In genomic region chr11:3441696-3442443, GRCm38 (mm10) we compare ENCODE assay signal across 8 mouse cellular contexts. TPM values are rescaled to one million over a fixed set of nuclear protein-coding genes. Genes with fewer than 3 reads are reported as not detected.
DNase-seq lines count a peak whose midpoint lies in the region; ATAC-seq lines count a peak whose summit lies in the region.

No protein-coding gene starts in this region.

- H3K27ac ChIP-seq in midbrain, embryonic 11.5 days (ENCODE audit: low read depth, low read length) = no peak overlapping the region
- H3K27ac ChIP-seq in midbrain, embryonic 10.5 days (replicated peaks) = no peak overlapping the region

- no peaks in the 10 kb centered on the region for H3K4me1 ChIP-seq in midbrain, embryonic 11.5 days (ENCODE audit: control insufficient read depth, insufficient read depth, low read length)
- H3K4me1 ChIP-seq in midbrain, embryonic 10.5 days = no peaks in the 10 kb centered on the region

- no peak overlapping the region for H3K4me3 ChIP-seq in midbrain, embryonic 11.5 days (ENCODE audit: low read depth, low read length)
- H3K4me3 ChIP-seq in midbrain, embryonic 10.5 days = no peak overlapping the region

- peak; percentile 29 for DNase-seq in gastrocnemius, postnatal 14 days
- no peak for DNase-seq in gastrocnemius, postnatal 10 days
- DNase-seq in midbrain, embryonic 11.5 days (ENCODE audit: low spot score, missing footprints) = peak; percentile 53
- no peak for DNase-seq in midbrain, embryonic 10.5 days (ENCODE audit: low spot score)
- peak; percentile 69 to 75 for DNase-seq in cerebellum, postnatal 36 days
- peak; percentile 52 for DNase-seq in lung, postnatal 25 days (ENCODE audit: low spot score)
- no peak for DNase-seq in urinary bladder, postnatal 14 days (ENCODE audit: low spot score)
- no peak for DNase-seq in ovary, postnatal 10 days (ENCODE audit: low spot score)

- H3K27me3 ChIP-seq in midbrain, embryonic 11.5 days (ENCODE audit: control insufficient read depth, insufficient read depth, low read length) = no peaks in the 10 kb centered on the region
- no peaks in the 10 kb centered on the region for H3K27me3 ChIP-seq in midbrain, embryonic 10.5 days (ENCODE audit: low read depth, poor library complexity, severe bottlenecking)

- no peaks in the 10 kb centered on the region for H3K36me3 ChIP-seq in midbrain, embryonic 11.5 days (ENCODE audit: control insufficient read depth, insufficient read depth, low read length)
- H3K36me3 ChIP-seq in midbrain, embryonic 10.5 days = no peaks in the 10 kb centered on the region

- H3K9ac ChIP-seq in midbrain, embryonic 11.5 days (ENCODE audit: low read length) = no peak overlapping the region

- H3K4me2 ChIP-seq in midbrain, embryonic 11.5 days = no peak overlapping the region

- intact Hi-C loops in gastrocnemius, postnatal 14 days (cut with DNase I; ENCODE audit: low total_unique reads) = no loop called here

- ATAC-seq in midbrain, embryonic 11.5 days (ENCODE audit: low FRiP score) = no peak

- H3K9me3 ChIP-seq in midbrain, embryonic 11.5 days (ENCODE audit: control insufficient read depth, low read length) = no peaks in the 10 kb centered on the region
- H3K9me3 ChIP-seq in midbrain, embryonic 10.5 days (replicated peaks) = no peaks in the 10 kb centered on the region

RNA-seq across cellular contexts. Expression of gene Rnf185, which starts 10.3 kb away (rescaled TPM):
- total RNA-seq in gastrocnemius, postnatal 14 days (2021) = 10 to 100 TPM; 16.5 to 17.2 TPM
- 10 to 100 TPM; 19.6 to 21.3 TPM for total RNA-seq in gastrocnemius, postnatal 10 days (2021)
- 51.9 and 54.3 TPM in 2 replicates for polyA plus RNA-seq in midbrain, embryonic 11.5 days (2014; fragmentation: Nextera tagmentation; extraction: Ambion mirVana)
- 46.5 and 52.5 TPM in 2 replicates for polyA plus RNA-seq in midbrain, embryonic 10.5 days (2016; fragmentation: Nextera tagmentation; extraction: Ambion mirVana)

RNA-seq across cellular contexts. Expression of gene Limk2, which starts 32.9 kb away (rescaled TPM):
- 10 to 100 TPM; 13.2 to 13.6 TPM for total RNA-seq in gastrocnemius, postnatal 14 days (2021)
- total RNA-seq in gastrocnemius, postnatal 10 days (2021) = 10 to 100 TPM; 18.0 to 20.6 TPM
- 62.6 and 63.4 TPM in 2 replicates for polyA plus RNA-seq in midbrain, embryonic 11.5 days (2014; fragmentation: Nextera tagmentation; extraction: Ambion mirVana)
- 50.7 and 68.9 TPM in 2 replicates for polyA plus RNA-seq in midbrain, embryonic 10.5 days (2016; fragmentation: Nextera tagmentation; extraction: Ambion mirVana)

RNA-seq across cellular contexts. Expression of gene Pla2g3, which starts 46.2 kb away (rescaled TPM):
- under 1 TPM in 1 of 2 experiments, not detected in 1; 0.09 TPM for total RNA-seq in gastrocnemius, postnatal 14 days (2021)
- total RNA-seq in gastrocnemius, postnatal 10 days (2021) = under 1 TPM in 1 of 2 experiments, not detected in 1; 0.09 TPM
- polyA plus RNA-seq in midbrain, embryonic 11.5 days (2014; fragmentation: Nextera tagmentation; extraction: Ambion mirVana) = 0.38 and 0.54 TPM in 2 replicates
- 0.75 and 0.89 TPM in 2 replicates for polyA plus RNA-seq in midbrain, embryonic 10.5 days (2016; fragmentation: Nextera tagmentation; extraction: Ambion mirVana)

Comparison
In these comparisons a context has a peak if more than half of its experiments do, and no peak if none do; other contexts are left out.
1. DNase-seq: peak in gastrocnemius, postnatal 14 days (single experiment), midbrain, embryonic 11.5 days (single experiment), cerebellum, postnatal 36 days (2 of 2) and lung, postnatal 25 days (single experiment); none in gastrocnemius, postnatal 10 days (single experiment), midbrain, embryonic 10.5 days (single experiment), urinary bladder, postnatal 14 days (single experiment) and ovary, postnatal 10 days (single experiment).